16 mouse cellular contexts compared by ENCODE assay signal in genomic region chr1:62829690-62830417, GRCm38 (mm10).
DNase-seq lines count a peak whose midpoint lies in the region; ATAC-seq lines count a peak whose summit lies in the region.
"Had no signal": no experiment of that assay in that cellular context is flagged by ENCODE, and none has a peak within 500 bp of the region (broad histone marks: within the 10 kb centered on the region; RNA-seq: fewer than 3 reads in every experiment).

No protein-coding gene starts in this region.

- 63% methylated on average over 4 of the region's 4 CpGs for WGBS in limb, embryonic 13.5 days
- 67% methylated on average over 4 of the region's 4 CpGs for WGBS in limb, embryonic 10.5 days
- 66% methylated on average over 4 of the region's 4 CpGs for WGBS in embryonic facial prominence, embryonic 10.5 days

- ATAC-seq in limb, embryonic 13.5 days (ENCODE audit: low FRiP score, low read depth): peak; percentile 51; the same call in 1 of the 2 replicates
- ATAC-seq: Patski had no signal

- no peaks in the 10 kb centered on the region for H3K36me3 ChIP-seq in limb, embryonic 13.5 days
- H3K36me3 ChIP-seq in limb, embryonic 10.5 days: no peaks in the 10 kb centered on the region
- H3K36me3 ChIP-seq in embryonic facial prominence, embryonic 10.5 days (replicated peaks): no peaks in the 10 kb centered on the region

- no peaks in the 10 kb centered on the region for H3K27me3 ChIP-seq in limb, embryonic 13.5 days
- no peaks in the 10 kb centered on the region for H3K27me3 ChIP-seq in limb, embryonic 10.5 days (ENCODE audit: low read depth, poor library complexity, severe bottlenecking)
- no peaks in the 10 kb centered on the region for H3K27me3 ChIP-seq in embryonic facial prominence, embryonic 10.5 days (replicated peaks; ENCODE audit: low read depth, poor library complexity, severe bottlenecking)
- H3K27me3 ChIP-seq: Patski had no signal

- peak; percentile 39 for DNase-seq in embryo, embryonic 10 days (ENCODE audit: low spot score)
- DNase-seq in embryo, embryonic 9.5 days (ENCODE audit: extremely low spot score): no peak
- no peak for DNase-seq in limb, embryonic 10.5 days (ENCODE audit: low spot score)
- peak; percentile 39 for DNase-seq in embryonic facial prominence, embryonic 10.5 days (ENCODE audit: low spot score)
- peak; percentile 42 to 74 for DNase-seq in natural killer cell, adult 2 months (ENCODE audit: low spot score in 2 of 2)
- no peak for DNase-seq in urinary bladder, postnatal 25 days (ENCODE audit: low spot score)
- no peak for DNase-seq in spleen, adult 12 weeks (ENCODE audit: low spot score)
- DNase-seq: adrenal gland, adult 8-10 months; B cell, adult 2 months; cerebellum, adult 11-12 months; kidney, adult 18-20 months; layer of hippocampus, adult 9-11 months; liver had no signal

- H3K27ac ChIP-seq in limb, embryonic 13.5 days: no peak overlapping the region
- no peak overlapping the region for H3K27ac ChIP-seq in limb, embryonic 10.5 days
- H3K27ac ChIP-seq in embryonic facial prominence, embryonic 10.5 days (replicated peaks): no peak overlapping the region
- H3K27ac ChIP-seq: macrophage had no signal

- no peak overlapping the region for H3K9ac ChIP-seq in limb, embryonic 13.5 days

- peaks cover 8% of the 10 kb centered on the region; the same call in 1 of the 2 replicates for H3K9me3 ChIP-seq in limb, embryonic 13.5 days
- H3K9me3 ChIP-seq in limb, embryonic 10.5 days (replicated peaks): no peaks in the 10 kb centered on the region
- no peaks in the 10 kb centered on the region for H3K9me3 ChIP-seq in embryonic facial prominence, embryonic 10.5 days

- no peak overlapping the region for H3K4me2 ChIP-seq in limb, embryonic 13.5 days (replicated peaks)

- H3K4me3 ChIP-seq in limb, embryonic 13.5 days: no peak overlapping the region
- no peak overlapping the region for H3K4me3 ChIP-seq in limb, embryonic 10.5 days
- no peak overlapping the region for H3K4me3 ChIP-seq in embryonic facial prominence, embryonic 10.5 days

- H3K4me1 ChIP-seq in limb, embryonic 13.5 days: peaks cover 8% of the 10 kb centered on the region
- H3K4me1 ChIP-seq in limb, embryonic 10.5 days: peaks cover 23% of the 10 kb centered on the region
- H3K4me1 ChIP-seq in embryonic facial prominence, embryonic 10.5 days: peaks cover 17% of the 10 kb centered on the region

Comparison
In these comparisons a context has a peak if more than half of its experiments do, and no peak if none do; other contexts are left out.
1. DNase-seq: peak in embryo, embryonic 10 days (single experiment), embryonic facial prominence, embryonic 10.5 days (single experiment) and natural killer cell, adult 2 months (2 of 2); none in embryo, embryonic 9.5 days (single experiment), limb, embryonic 10.5 days (single experiment), urinary bladder, postnatal 25 days (single experiment) and spleen, adult 12 weeks (single experiment).